Mouse (Mus musculus) stomach, postnatal 0 days (tissue): ENCODE results near the gene Btbd16. TPM values are rescaled to one million over a fixed set of nuclear protein-coding genes. Genes with fewer than 3 reads are reported as not detected.

Experiments used
- ATAC-seq: fragments of 200-750 bp; cut with Nextera tagmentation; 2 replicates; pipeline ENCODE4 v1.8.0; 2017; ENCODE audit not compliant: low FRiP score, low TSS enrichment
- DNase-seq: peaks from one replicate; pipeline ENCODE4 v3.0.0-alpha.2; 2016; ENCODE audit warnings: low spot score
- H3K27ac ChIP-seq: fragments of 300-500 bp; sonication (generic); replicated peaks from 2 replicates; pipeline ENCODE4 v1.5.1; 2014; ENCODE audit warnings: mild to moderate bottlenecking, control low read depth
- H3K27me3 ChIP-seq: fragments of 300-500 bp; sonication (generic); 2 replicates; pipeline ENCODE4 v1.6.1; 2014; ENCODE audit warnings: low read length; ENCODE audit not compliant: control insufficient read depth, insufficient read depth
- H3K36me3 ChIP-seq: fragments of 300-500 bp; sonication (generic); 2 replicates; pipeline ENCODE4 v1.6.1; 2014; ENCODE audit warnings: low read length, mixed read lengths; ENCODE audit not compliant: control insufficient read depth, insufficient read depth
- H3K4me1 ChIP-seq: fragments of 300-500 bp; sonication (generic); replicated peaks from 2 replicates; pipeline ENCODE4 v1.6.1; 2014; ENCODE audit warnings: antibody characterized with exemption; ENCODE audit not compliant: control insufficient read depth, insufficient read depth
- H3K4me2 ChIP-seq: fragments of 300-500 bp; sonication (generic); replicated peaks from 2 replicates; pipeline ENCODE4 v1.6.1; 2014; ENCODE audit warnings: low read depth, mild to moderate bottlenecking, control low read depth, moderate library complexity
- H3K4me3 ChIP-seq: fragments of 300-500 bp; sonication (generic); 2 replicates; pipeline ENCODE4 v1.5.1; 2014; ENCODE audit warnings: low read depth, low read length, control low read depth
- H3K9ac ChIP-seq: fragments of 300-500 bp; sonication (generic); 2 replicates; pipeline ENCODE4 v1.6.1; 2014; ENCODE audit warnings: mild to moderate bottlenecking, low read length, control low read depth, mixed read lengths
- H3K9me3 ChIP-seq: fragments of 300-500 bp; sonication (generic); 2 replicates; pipeline ENCODE4 v1.6.1; 2016; ENCODE audit warnings: low read length; ENCODE audit not compliant: control insufficient read depth
- CTCF ChIP-seq: IDR thresholded peaks from 2 replicates; pipeline ENCODE4 v1.5.1; 2016; ENCODE audit warnings: antibody characterized with exemption, low read depth, mild to moderate bottlenecking, moderate library complexity
- EP300 ChIP-seq: optimal IDR thresholded peaks from 2 replicates; pipeline ENCODE3; 2016; ENCODE audit warnings: antibody characterized with exemption
- WGBS: fragments of 180-500 bp; shearing (Covaris S2); extraction: QIAGEN DNeasy Blood & Tissue Kit; methylation state at CpG from one replicate; pipeline ENCODE4 v1.1.7; 2014; 5-methylcytosine and 5-hydroxymethylcytosine counted together
- polyA plus RNA-seq: library from polyadenylated mRNA; unstranded; fragments of >200 nt; fragmentation: Nextera tagmentation; extraction: Ambion mirVana; gene quantifications from 2 replicates; pipeline ENCODE4 v1.2.1, GENCODE M21; 2015

The Btbd16 gene
- polyA plus RNA-seq, 1 experiment from 2014 or later: 0.05 TPM

DNA sequence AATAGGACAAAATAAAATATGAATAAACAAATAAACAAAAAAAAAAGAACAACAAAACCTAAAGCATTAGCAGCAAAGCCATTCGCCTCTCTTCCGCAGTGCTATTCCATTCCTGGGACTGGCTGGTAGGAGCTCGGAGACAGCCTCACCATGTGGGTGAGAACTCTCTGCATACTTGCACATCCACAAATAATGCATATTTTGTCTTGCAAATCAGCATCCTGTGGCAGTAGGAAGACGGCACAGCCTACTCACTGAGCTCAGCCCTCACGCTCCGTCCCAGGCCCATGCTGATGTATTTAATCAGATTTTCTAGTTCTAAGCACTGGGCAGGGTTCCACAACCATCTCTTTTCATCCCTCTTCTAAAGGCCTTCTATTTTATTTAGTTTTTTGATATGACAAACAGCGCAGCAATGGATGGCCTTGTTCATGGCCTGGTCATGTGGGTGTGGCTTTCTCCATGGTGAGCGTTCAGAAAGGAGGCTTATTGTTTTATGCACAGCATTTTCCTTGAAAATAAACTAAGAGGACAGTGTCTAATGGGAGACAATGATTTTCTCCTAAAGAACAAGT, 29.5 kb downstream of the Btbd16 start:
- peaks cover 4% of the 10 kb centered on the region; the same call in 1 of the 2 replicates for H3K4me1 ChIP-seq
- no peak overlapping the region for H3K4me2 ChIP-seq
- H3K27ac ChIP-seq: no peak overlapping the region
- WGBS: 81% methylated on average over 8 of the region's 8 CpGs
- no peak overlapping the region for H3K9ac ChIP-seq
- ATAC-seq (no peak), DNase-seq (no peak)
- H3K9me3 ChIP-seq: no peaks in the 10 kb centered on the region
- no peaks in the 10 kb centered on the region for H3K36me3 ChIP-seq
- H3K27me3 ChIP-seq: no peaks in the 10 kb centered on the region
- TF ChIP-seq CTCF: no peak
- no peak for TF ChIP-seq EP300
- H3K4me3 ChIP-seq: no peak overlapping the region

DNA sequence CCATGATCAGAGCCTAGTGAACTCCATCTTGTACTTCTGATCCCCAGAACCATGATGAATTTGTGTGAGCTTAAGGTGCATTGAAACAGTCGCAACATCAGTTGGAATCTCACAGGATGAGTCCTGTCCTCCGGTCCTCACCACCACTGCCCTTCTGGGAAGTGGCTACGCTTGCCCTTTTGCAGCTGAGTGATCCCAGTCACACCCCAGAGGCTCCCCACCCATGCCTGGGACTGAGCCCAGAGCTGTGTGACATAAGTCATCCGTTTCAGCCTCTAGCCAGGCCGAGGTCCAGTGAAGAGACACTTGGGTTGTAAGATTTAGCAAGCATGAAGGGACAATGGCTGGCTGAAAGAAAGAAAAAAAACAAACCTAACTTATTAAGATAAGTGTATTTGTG, 31.1 kb downstream of the Btbd16 start:
- H3K9me3 ChIP-seq: no peaks in the 10 kb centered on the region
- ATAC-seq: no peak
- 81% methylated on average over 5 of the region's 5 CpGs for WGBS

DNA sequence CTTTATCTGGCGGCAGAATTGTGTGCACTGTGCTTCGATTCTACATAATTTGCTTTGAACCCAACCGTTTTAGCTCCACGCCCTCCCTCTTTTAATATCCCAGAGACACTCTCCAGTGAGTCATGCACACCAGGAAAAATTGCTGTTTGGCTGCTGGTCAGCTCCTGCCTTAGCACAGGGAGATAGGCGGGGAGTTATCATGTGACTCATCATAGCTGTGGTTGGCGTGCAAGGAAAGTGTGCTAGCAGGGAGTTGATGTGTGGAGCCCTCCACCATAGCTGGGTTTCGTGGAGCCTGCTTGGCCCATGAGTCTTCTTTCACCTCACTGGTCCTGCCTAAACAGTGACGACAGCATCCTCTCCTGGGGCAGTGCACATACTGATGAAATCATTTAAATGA, 33.9 kb downstream of the Btbd16 start:
- DNase-seq (peak; percentile 53), ATAC-seq (peak; percentile 90)
- Histone ChIP-seq H3K27ac (no peak overlapping the region; the same call in 1 of the 2 replicates), H3K4me2 (no peak overlapping the region), H3K4me1 (peaks cover 4% of the 10 kb centered on the region; the same call in 1 of the 2 replicates), H3K4me3 (no peak overlapping the region), H3K9ac (no peak overlapping the region), H3K27me3 (no peaks in the 10 kb centered on the region), H3K36me3 (no peaks in the 10 kb centered on the region), H3K9me3 (no peaks in the 10 kb centered on the region)
- WGBS: 21% methylated on average over 8 of the region's 8 CpGs
- TF ChIP-seq CTCF: no peak
- no peak for TF ChIP-seq EP300

More for the DNA sequence above, 31.1 kb downstream of the Btbd16 start:
- Histone ChIP-seq H3K27me3 (no peaks in the 10 kb centered on the region), H3K4me2 (no peak overlapping the region), H3K4me1 (peaks cover 4% of the 10 kb centered on the region; the same call in 1 of the 2 replicates), H3K36me3 (no peaks in the 10 kb centered on the region), H3K4me3 (no peak overlapping the region), H3K9ac (no peak overlapping the region), H3K27ac (no peak overlapping the region)
- TF ChIP-seq CTCF (no peak), EP300 (no peak)
- DNase-seq: no peak

DNA sequence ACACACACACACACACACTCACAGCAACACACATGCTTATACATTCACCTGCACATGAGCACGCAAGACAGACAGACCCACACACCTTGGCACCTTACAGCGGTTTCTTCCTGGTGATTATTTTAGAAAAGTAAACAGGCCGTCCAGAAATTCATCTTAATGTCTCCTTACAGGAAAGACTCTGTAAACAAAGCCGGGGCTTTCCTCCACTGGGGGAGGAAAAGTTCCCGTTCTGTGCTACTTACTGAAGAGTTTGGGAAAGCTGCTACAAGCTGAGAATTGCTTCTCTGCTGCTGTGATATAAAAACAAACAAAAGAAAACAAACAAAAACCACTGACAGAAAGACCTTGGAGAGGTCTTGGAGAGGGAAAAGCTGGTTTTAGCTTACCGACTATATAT, 34.8 kb downstream of the Btbd16 start:
- Histone ChIP-seq H3K9ac (no peak overlapping the region), H3K27me3 (no peaks in the 10 kb centered on the region), H3K4me2 (no peak overlapping the region), H3K27ac (no peak overlapping the region), H3K9me3 (no peaks in the 10 kb centered on the region), H3K4me1 (peaks cover 4% of the 10 kb centered on the region; the same call in 1 of the 2 replicates), H3K36me3 (no peaks in the 10 kb centered on the region), H3K4me3 (no peak overlapping the region)
- TF ChIP-seq CTCF: no peak
- no peak for TF ChIP-seq EP300
- WGBS: 9% methylated on average over 6 of the region's 6 CpGs
- DNase-seq (no peak), ATAC-seq (no peak)

DNA sequence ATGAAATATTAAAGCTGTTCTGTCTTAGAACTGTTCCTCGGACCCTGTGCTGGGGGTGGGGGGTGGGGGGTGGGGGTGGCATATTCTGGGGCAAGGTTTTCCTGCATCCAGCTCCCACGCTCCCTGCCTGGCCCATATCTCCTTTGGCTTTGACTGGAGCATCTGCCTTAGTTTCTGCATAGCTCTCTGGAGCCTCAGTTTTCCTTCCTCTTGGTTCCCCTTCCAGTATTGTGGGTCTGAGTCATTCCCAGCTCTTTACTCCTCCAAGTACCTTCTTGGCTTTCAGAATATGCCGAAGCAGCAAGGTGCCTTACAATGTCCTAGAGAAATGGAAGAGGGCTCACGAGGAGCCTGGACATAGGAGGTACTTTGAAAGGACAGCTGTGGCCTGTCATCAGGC, 36.4 kb downstream of the Btbd16 start:
- Histone ChIP-seq H3K27ac (no peak overlapping the region), H3K9ac (no peak overlapping the region), H3K4me2 (no peak overlapping the region), H3K4me1 (peaks cover 4% of the 10 kb centered on the region; the same call in 1 of the 2 replicates), H3K36me3 (no peaks in the 10 kb centered on the region), H3K27me3 (no peaks in the 10 kb centered on the region), H3K4me3 (no peak overlapping the region), H3K9me3 (no peaks in the 10 kb centered on the region)
- ATAC-seq (no peak), DNase-seq (no peak)
- WGBS: 67% methylated on average over 4 of the region's 4 CpGs
- no peak for TF ChIP-seq EP300
- TF ChIP-seq CTCF: no peak

DNA sequence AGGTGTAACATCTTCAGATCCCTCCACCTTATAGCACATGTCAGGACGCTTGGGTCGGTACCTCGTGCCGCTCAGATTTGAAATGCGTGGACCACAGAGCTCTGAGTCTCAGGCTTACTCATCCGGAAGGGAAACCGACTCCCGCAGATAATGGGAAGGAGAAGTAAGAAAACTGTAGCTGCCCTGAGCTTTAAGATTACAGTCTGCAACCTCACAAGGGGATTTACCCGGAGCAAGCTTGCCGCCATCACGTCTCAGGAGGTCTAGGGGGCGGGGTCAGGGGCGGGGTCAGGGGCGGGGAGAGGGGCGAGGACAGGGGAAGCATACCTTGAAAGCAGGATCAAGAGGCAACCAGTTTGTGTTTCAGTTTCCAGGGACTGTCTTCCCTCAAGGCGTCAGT, 38.5 kb downstream of the Btbd16 start:
- H3K4me3 ChIP-seq: no peak overlapping the region
- H3K4me1 ChIP-seq: peaks cover 4% of the 10 kb centered on the region; the same call in 1 of the 2 replicates
- 45% methylated on average over 16 of the region's 16 CpGs for WGBS
- no peak overlapping the region for H3K27ac ChIP-seq
- TF ChIP-seq CTCF: no peak
- no peak for TF ChIP-seq EP300
- no peak overlapping the region for H3K9ac ChIP-seq
- H3K4me2 ChIP-seq: no peak overlapping the region
- no peaks in the 10 kb centered on the region for H3K27me3 ChIP-seq
- no peak for ATAC-seq
- H3K9me3 ChIP-seq: no peaks in the 10 kb centered on the region
- DNase-seq: no peak
- H3K36me3 ChIP-seq: no peaks in the 10 kb centered on the region
